Mouse (Mus musculus) R1 (cell line): ENCODE data around the gene Rab4a.
A peak's percentile ranks its signal among the peaks of the same experiment; 100 is the strongest.
"Not testable (repeated sequence)": the region's sequence is repeated elsewhere in the genome, so short reads cannot be mapped to it uniquely, and the experiment has no call there.

Experiments used
- DNase-seq: peaks from one replicate; pipeline ENCODE4 v3.0.0-alpha.2; 2018; ENCODE audit warnings: low read depth, low spot score

The Rab4a gene

DNA sequence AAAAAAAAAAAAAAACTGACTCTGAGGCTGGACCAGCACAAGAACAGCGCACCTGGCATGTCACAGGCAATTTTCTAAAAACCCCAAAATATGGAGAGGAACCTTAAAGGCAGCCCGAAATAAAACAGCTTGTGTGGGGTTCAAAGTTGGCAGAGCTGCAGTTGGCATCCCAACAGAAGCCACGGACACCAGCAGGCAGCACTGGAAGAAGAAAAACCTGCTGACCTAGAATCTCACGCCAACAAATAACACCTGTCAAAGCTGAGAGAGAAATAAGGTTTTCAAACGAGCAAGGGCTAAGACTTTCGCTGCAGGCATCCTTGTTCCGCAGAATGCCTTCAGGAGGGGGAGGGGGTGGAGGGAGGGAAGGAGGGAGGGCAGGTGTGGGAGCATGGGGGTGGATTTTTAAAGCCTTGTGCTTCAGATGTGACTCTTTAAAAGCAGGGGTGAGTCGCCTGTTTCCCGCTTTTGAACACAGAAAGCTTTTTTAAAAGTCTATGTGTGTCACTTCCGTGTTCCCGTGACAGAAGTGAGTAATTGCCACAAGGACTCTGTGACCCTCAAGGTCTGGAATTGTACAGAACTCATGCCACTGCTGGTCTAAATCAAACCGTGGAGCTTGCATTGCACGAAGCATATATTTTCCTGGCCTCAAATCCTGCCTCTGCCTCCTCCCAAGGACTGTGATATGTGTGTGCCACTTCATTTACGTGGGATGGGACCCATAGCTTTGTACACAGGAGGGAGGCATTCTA, 17.2 kb upstream of the Rab4a start:
- DNase-seq, result no peak

DNA sequence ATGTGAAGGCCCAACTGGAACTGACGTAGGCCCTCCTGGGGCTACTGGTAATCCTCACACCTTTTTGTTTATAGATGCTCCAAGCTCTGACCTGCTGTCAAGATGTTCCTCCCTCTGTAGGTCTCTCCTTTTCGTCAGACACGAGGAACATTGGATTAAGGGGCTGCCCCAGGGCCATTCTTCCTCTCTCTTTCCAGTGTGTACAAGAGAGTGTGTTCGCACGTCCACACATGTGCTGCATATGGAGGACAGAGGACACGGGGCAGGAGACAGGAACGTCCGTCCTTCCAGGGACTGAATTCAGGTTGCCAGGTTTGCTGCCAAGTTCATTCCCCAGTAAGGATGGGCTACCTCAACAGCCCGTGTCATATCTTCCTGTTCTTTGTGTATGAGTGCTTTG, 16.3 kb upstream of the Rab4a start:
- no peak for DNase-seq

GRCm38 (mm10) chr8:123789970-123790369, 15.8 kb upstream of the Rab4a start:
- DNase-seq, result peak; percentile 79

DNA sequence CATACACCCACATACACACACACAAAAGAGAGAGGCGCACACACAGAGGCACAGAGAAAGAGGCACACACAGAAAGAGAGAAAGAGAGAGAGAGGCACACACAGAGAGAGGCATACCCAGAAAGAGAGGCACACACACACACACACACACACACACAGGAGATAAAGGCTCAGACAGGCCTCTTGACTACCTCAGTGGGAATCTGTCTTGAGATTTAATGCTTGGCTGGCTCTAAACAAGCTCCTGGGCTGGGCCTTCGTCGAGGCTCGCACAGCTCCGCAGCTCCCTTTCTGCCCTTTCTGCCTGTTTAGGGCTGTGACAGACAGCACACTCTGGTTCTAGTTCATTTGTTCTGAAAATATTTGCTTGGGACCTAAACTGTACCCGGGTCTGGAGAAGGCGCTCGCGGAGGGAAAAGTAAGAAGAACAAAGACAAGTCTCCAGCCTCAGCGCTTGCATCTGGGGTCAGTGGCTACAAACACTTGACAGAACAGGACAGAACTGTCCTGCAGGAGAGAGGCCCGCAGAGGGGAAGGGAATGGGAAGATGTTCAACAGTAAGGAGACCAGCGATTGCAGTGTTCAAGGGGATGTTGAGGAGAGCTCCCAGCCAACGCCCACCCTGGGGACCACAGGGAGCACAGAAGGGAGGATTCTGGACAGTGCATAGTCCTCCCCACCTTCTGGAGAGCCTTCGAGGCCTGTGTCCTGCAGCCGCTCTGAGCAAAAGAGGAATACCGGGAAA, 14.5 kb upstream of the Rab4a start:
- no peak for DNase-seq

GRCm38 (mm10) chr8:123791845-123792225, 13.9 kb upstream of the Rab4a start:
- no peak for DNase-seq

DNA sequence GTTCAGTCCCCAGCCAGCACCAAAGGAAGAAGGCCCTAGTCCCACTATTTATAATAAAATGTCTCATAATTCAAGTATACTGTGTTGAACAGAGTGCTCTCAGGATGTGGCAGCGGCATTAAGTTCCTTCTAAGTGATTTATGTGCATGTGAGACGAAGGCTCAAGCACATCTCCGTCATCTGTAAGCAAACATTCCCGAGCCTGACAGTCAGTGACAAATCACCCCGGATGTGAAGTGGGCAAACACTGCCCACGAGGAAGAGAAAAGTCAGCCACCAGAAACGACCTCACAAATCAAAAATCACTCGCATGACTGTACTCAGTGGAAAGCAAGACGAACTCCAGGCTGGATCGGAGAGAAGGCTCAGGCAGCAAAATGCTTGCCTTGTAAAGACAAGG, 11.9 kb upstream of the Rab4a start:
- DNase-seq, result no peak

DNA sequence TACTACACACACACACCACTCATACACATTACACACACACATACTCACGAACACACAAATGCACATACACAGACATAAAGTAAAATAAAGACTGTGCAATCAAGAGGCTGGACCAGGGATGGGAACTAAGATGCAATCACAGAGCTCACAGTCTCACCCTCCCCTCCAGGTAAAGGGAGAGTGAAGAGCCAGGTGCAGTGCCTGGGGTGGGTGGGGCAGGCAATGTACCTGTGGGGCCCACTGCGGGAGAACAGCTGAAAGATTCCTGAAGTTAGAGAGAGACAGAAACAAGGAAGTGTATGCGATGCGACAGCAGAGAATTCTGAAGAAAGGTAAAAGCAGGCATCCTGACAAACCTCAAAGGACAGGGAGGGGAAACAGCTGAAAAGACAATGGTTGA, 11.0 kb upstream of the Rab4a start:
- DNase-seq, result no peak

DNA sequence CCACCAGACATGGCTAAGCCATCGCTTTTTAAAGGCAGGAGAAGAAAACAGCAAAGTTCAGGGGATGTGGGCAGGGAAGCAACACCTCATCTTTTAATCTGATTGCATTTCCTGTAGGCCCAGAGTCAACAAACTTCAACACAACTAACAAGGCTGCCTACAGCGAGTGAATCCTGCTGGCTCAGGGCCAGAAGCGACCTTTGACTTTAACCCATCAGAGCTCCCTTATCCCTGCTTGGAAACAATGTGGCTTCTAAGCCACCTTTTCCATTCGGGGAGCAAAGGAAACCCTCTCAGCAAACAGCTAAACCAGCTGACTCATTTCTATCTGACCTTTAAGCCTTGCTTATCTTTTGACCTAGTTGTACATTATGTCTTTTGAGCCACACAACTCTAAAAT, 9.0 kb upstream of the Rab4a start:
- DNase-seq, result no peak

DNA sequence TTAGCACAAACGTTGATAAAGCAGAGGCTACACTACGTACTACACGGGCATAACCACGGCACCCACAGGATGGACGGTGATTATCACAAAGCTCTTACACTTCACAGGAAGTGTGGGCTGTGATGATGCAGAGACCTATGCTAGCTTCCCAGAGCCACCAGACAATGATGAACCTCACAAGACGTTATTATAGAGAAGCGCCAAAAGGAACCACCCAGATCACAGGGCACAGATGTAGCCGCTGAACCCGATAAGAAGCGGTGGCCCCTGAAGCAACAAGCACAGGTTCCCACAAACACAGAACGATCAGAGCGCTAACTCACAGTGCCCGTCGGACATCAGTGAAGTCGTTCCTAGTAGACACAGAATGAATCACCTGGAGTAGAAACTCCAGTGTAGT, 7.9 kb upstream of the Rab4a start:
- DNase-seq, result no peak

- DNase-seq, result no peak
Observed at GRCm38 (mm10) chr8:123799434-123799833, 6.4 kb upstream of the Rab4a start.

- no peak for DNase-seq
Observed at GRCm38 (mm10) chr8:123799885-123800284, 5.9 kb upstream of the Rab4a start.

- DNase-seq, result peak; percentile 82
Observed at GRCm38 (mm10) chr8:123800867-123801266, 4.9 kb upstream of the Rab4a start.

DNA sequence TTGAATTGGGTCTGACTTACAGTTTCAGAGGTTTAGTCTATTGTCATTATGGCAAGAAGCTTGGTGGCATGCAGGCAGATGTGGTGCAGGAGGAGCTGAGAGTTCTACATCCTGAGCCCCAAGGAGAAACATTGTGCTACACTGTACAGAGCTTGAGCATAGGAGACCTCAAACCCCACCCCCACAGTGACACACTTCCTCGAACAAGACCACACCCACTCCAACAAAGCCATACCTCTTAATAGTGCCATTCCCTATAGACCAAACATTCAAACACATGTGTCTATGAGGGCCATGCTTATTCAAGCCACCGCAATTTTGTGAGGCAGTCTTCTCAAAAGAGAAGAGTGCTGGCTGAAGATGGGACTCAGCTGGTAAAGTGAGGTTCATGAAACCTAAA, 4.2 kb upstream of the Rab4a start:
- peak; percentile 70 for DNase-seq

DNA sequence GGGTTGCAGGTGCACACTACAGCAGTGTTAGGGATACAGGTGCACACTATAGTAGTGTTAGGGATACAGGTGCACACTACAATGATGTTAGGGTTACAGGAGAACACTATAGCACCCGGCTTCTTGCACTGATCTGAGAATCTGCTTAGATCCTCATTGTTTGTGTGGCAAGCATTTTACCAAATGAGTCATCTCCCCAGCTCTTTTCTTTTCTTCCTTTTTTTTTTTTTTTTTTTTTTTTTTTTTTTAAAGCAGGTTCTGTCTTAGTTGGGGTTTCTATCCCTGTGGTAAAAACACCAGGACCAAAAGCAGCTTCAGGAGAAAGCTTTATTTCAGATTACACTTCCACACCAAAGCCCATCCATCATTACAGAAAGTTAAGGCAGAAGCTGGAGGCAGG, 2.1 kb upstream of the Rab4a start:
- DNase-seq, result no peak

DNA sequence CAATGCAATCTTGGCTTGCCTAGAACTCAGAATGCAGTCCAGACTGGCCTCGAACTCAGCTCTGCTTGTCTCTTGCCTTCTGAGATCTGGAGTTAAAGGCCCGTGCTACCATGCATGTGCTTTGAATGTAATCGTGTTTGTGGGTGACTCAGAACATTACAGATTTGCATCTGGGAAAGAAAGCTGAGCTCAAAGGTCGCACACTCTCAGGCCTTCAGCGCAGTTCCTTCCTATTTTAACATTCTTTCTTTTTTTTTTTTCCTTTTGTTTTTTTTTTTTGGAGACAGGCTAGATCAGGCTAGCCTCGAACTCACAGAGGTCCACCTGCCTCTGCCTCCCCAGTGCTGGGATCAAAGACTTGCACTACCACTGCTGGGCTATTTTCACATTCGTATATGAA, 1.2 kb upstream of the Rab4a start:
- DNase-seq, result no peak

- DNase-seq, result no peak
Observed at GRCm38 (mm10) chr8:123805209-123805717, 522 bp upstream of the Rab4a start.

GRCm38 (mm10) chr8:123806374-123806935, 670 bp downstream of the Rab4a start:
- DNase-seq, result peak; percentile 89

- DNase-seq, result peak; percentile 83
Observed at GRCm38 (mm10) chr8:123807024-123807431, 1.2 kb downstream of the Rab4a start.

- no peak for DNase-seq
Observed at GRCm38 (mm10) chr8:123807852-123808573, 2.2 kb downstream of the Rab4a start.

DNA sequence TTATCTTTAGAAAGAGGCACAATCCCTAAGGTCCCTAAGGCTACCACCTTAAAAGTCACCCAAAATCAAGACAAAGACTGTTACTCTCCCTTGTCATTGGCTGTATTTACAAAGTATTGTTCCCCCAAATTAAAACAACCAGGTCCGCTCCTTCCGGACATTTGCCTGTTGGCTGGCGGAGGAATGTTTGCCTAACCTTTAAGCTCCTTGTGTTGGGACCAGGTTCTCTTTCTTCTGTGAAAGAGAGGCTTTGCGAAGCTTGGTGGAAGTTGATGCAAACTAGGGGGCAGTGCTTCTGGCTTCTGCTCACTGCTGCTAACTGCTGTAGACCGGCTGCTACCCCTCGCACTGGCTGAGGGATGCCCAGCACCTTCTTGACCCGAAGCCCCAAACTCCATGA, 2.9 kb downstream of the Rab4a start:
- peak; percentile 35 for DNase-seq

DNA sequence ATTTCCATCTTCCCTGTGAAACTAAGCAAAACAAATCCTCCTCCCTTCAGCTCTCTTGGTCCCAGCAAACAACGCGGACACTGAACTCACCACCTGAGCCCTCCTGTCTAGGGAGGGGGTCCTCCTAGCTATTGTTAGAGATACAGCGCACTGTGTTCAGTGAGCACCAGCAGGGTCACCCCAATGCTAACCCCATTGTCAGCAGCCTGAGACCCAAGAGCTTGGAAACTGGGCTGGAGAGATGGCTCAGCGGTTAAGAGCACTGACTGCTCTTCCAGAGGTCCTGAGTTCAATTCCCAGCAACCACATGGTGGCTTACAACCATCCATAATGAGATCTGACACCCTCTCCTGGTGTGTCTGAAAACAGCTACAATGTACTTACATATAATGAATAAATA, 3.6 kb downstream of the Rab4a start:
- DNase-seq, result not testable (repeated sequence)

- DNase-seq, result no peak
Observed at GRCm38 (mm10) chr8:123812227-123812626, 6.4 kb downstream of the Rab4a start.
